Comparison of ENCODE assay signal across 1 mouse cellular context in genomic region chr8:110119715-110120114, GRCm38 (mm10).
TF ChIP-seq lines count a peak whose summit lies in the region.

No protein-coding gene starts in this region.

TF ChIP-seq in CH12.LX, 34 proteins besides CTCF, POLR2A, EP300 and RAD21:
- TF ChIP-seq ZNF384 (IDR thresholded peaks at IDR 0.05; ENCODE audit: low read depth, low read length) (no peak), SMC3 (IDR thresholded peaks at IDR 0.05; ENCODE audit: low read depth, low read length) (peak; percentile 60), MEF2A (IDR thresholded peaks at IDR 0.05; ENCODE audit: borderline replicate concordance, low read depth, low read length) (no peak), BHLHE40 (IDR thresholded peaks at IDR 0.05; ENCODE audit: low read depth, low read length) (no peak)
TF ChIP-seq in CH12.LX: peak in this region for 1.
